Mouse (Mus musculus) olfactory bulb, adult 2 months (tissue): ENCODE data around the gene Syngr1.

Experiments
- CTCF ChIP-seq: fragments of 200-500 bp; IDR thresholded peaks from 2 replicates; pipeline ENCODE4 v1.5.1; 2012; ENCODE audit warnings: low read depth, mild to moderate bottlenecking, low read length, moderate library complexity; ENCODE audit not compliant: insufficient read depth
- POLR2A ChIP-seq: fragments of 200-500 bp; IDR thresholded peaks from 2 replicates; pipeline ENCODE4 v1.6.1; 2012; ENCODE audit warnings: mild to moderate bottlenecking, low read depth, low read length, moderate library complexity; ENCODE audit not compliant: insufficient read depth

DNA sequence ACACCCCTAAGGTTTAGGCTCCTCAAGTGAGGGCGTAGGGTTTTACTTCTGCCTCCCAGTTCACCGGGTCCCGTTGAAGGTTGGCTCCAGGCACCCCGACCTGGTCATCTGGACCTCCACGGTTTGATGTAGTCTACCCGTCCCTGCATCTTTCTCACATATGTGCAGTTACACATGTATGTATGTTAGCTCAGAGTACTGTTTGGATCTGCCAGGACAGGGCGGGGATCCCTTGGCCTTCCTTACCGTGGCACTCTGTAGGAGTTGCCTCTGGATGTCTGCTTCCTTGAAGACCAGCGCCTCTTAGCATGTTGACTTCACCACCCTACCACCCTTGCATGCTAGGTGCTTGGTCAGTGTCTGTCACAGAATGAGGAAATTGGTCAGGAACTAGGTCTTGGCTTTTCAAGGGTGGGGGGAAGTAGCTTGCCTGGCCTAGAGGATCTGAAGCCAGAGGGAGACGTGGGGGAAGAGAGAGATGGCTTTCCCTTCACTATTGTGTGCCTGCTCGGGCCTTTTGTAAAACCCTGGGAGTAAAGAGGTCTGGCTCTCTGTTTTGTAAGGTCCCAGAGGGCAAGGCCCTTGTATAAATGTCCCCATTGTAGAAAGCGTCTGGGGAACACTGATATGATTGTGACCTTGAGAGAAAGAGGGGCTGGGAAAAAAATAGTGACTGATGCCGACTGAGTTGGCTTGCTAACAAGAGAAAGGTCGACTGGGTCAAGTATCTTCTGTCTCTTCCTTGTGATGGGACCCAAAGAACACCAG is 42.7 kb downstream of the Syngr1 start:
- TF ChIP-seq POLR2A: no peak
- no peak for TF ChIP-seq CTCF
